Mouse (Mus musculus) heart, embryonic 12.5 days (tissue): Measurements from ENCODE around the gene AI464131. TPM values are rescaled to one million over a fixed set of nuclear protein-coding genes. Genes with fewer than 3 reads are reported as not detected.
A peak's percentile ranks its signal among the peaks of the same experiment; 100 is the strongest.

Source experiments
- ATAC-seq: fragments of 200-750 bp; cut with Nextera tagmentation; 2 replicates; pipeline ENCODE4 v1.8.0; 2017; ENCODE audit warnings: moderate TSS enrichment, moderate library complexity; ENCODE audit not compliant: insufficient number of reproducible peaks, low FRiP score
- H3K27ac ChIP-seq: fragments of 300-500 bp; sonication (generic); 2 replicates; pipeline ENCODE4 v1.5.1; 2016; ENCODE audit warnings: mild to moderate bottlenecking, moderate library complexity; ENCODE audit not compliant: poor library complexity, severe bottlenecking
- H3K27me3 ChIP-seq: fragments of 300-500 bp; sonication (generic); replicated peaks from 2 replicates; pipeline ENCODE4 v1.6.1; 2016; ENCODE audit warnings: mild to moderate bottlenecking, moderate library complexity
- H3K36me3 ChIP-seq: fragments of 300-500 bp; sonication (generic); 2 replicates; pipeline ENCODE4 v1.6.1; 2016; ENCODE audit warnings: mild to moderate bottlenecking, moderate library complexity
- H3K4me1 ChIP-seq: fragments of 300-500 bp; sonication (generic); replicated peaks from 2 replicates; pipeline ENCODE4 v1.6.1; 2016; ENCODE audit warnings: mild to moderate bottlenecking
- H3K4me2 ChIP-seq: fragments of 300-500 bp; sonication (generic); 2 replicates; pipeline ENCODE4 v1.6.1; 2016; ENCODE audit warnings: mild to moderate bottlenecking, moderate library complexity
- H3K4me3 ChIP-seq: fragments of 300-500 bp; sonication (generic); 2 replicates; pipeline ENCODE4 v1.5.1; 2016; ENCODE audit warnings: mild to moderate bottlenecking
- H3K9ac ChIP-seq: fragments of 300-500 bp; sonication (generic); 2 replicates; pipeline ENCODE4 v1.6.1; 2016; ENCODE audit warnings: mild to moderate bottlenecking, moderate library complexity
- H3K9me3 ChIP-seq: fragments of 300-500 bp; sonication (generic); replicated peaks from 2 replicates; pipeline ENCODE4 v1.6.1; 2016; ENCODE audit warnings: mild to moderate bottlenecking, moderate library complexity
- WGBS: fragments of 180-500 bp; shearing (Covaris S2); methylation state at CpG from one replicate; pipeline ENCODE4 v1.1.7; 2016; 5-methylcytosine and 5-hydroxymethylcytosine counted together
- polyA plus RNA-seq: library from polyadenylated mRNA; unstranded; fragments of >200 nt; fragmentation: Nextera tagmentation; extraction: Ambion mirVana; gene quantifications from 2 replicates; pipeline ENCODE4 v1.2.1, GENCODE M21; 2016

AI464131 gene
- polyA plus RNA-seq, 1 experiment from 2014 or later, result 2.6 TPM

- H3K4me2 ChIP-seq, result no peak overlapping the region
- H3K27ac ChIP-seq, result no peak overlapping the region
- H3K4me3 ChIP-seq, result no peak overlapping the region
- H3K9ac ChIP-seq, result no peak overlapping the region
- H3K27me3 ChIP-seq, result peaks cover 56% of the 10 kb centered on the region
- H3K36me3 ChIP-seq, result no peaks in the 10 kb centered on the region
- ATAC-seq, result no peak
- H3K4me1 ChIP-seq, result peaks cover 29% of the 10 kb centered on the region
- no peaks in the 10 kb centered on the region for H3K9me3 ChIP-seq
- WGBS, result 47% methylated on average over 11 of the region's 11 CpGs
Measured at GRCm38 (mm10) chr4:41505131-41505551, 2.3 kb upstream of the AI464131 start.

GRCm38 (mm10) chr4:41504325-41504724 is 1.4 kb upstream of the AI464131 start:
- H3K27me3 ChIP-seq, result peaks cover 56% of the 10 kb centered on the region
- peaks cover 29% of the 10 kb centered on the region for H3K4me1 ChIP-seq
- H3K36me3 ChIP-seq, result no peaks in the 10 kb centered on the region
- no peak overlapping the region for H3K27ac ChIP-seq
- H3K9me3 ChIP-seq, result no peaks in the 10 kb centered on the region
- 69% methylated on average over 5 of the region's 5 CpGs for WGBS
- ATAC-seq, result no peak
- no peak overlapping the region for H3K9ac ChIP-seq
- no peak overlapping the region for H3K4me2 ChIP-seq
- H3K4me3 ChIP-seq, result no peak overlapping the region

- Histone ChIP-seq H3K9ac (peak overlapping the region; percentile 61; the same call in 1 of the 2 replicates), H3K36me3 (no peaks in the 10 kb centered on the region), H3K4me2 (peak overlapping the region; percentile 82), H3K27ac (no peak overlapping the region), H3K4me3 (peak overlapping the region; percentile 48), H3K27me3 (peaks cover 61% of the 10 kb centered on the region), H3K4me1 (peaks cover 45% of the 10 kb centered on the region), H3K9me3 (no peaks in the 10 kb centered on the region)
- peak; percentile 26; the same call in 1 of the 2 replicates for ATAC-seq
- WGBS, result 16% methylated on average over 20 of the region's 20 CpGs
Measured at GRCm38 (mm10) chr4:41502171-41502940, 520 bp downstream of the AI464131 start.

GRCm38 (mm10) chr4:41500787-41501186 is 2.1 kb downstream of the AI464131 start:
- H3K27me3 ChIP-seq, result peaks cover 72% of the 10 kb centered on the region
- H3K27ac ChIP-seq, result no peak overlapping the region
- no peak overlapping the region for H3K4me2 ChIP-seq
- H3K4me1 ChIP-seq, result peaks cover 32% of the 10 kb centered on the region
- no peak for ATAC-seq
- WGBS, result 71% methylated on average over 4 of the region's 4 CpGs
- H3K36me3 ChIP-seq, result no peaks in the 10 kb centered on the region
- no peak overlapping the region for H3K4me3 ChIP-seq
- H3K9ac ChIP-seq, result no peak overlapping the region
- no peaks in the 10 kb centered on the region for H3K9me3 ChIP-seq

GRCm38 (mm10) chr4:41499619-41500018 is 3.3 kb downstream of the AI464131 start:
- peaks cover 75% of the 10 kb centered on the region for H3K27me3 ChIP-seq
- H3K9me3 ChIP-seq, result no peaks in the 10 kb centered on the region
- no peak for ATAC-seq
- peak overlapping the region; percentile 77; the same call in 1 of the 2 replicates for H3K4me2 ChIP-seq
- H3K4me1 ChIP-seq, result peaks cover 32% of the 10 kb centered on the region
- no peaks in the 10 kb centered on the region for H3K36me3 ChIP-seq
- no peak overlapping the region for H3K27ac ChIP-seq
- H3K4me3 ChIP-seq, result no peak overlapping the region
- H3K9ac ChIP-seq, result no peak overlapping the region
- WGBS, result 59% methylated on average over 8 of the region's 8 CpGs

GRCm38 (mm10) chr4:41498921-41499391 is 3.9 kb downstream of the AI464131 start:
- whole genome bisulfite sequencing, result 3% methylated on average over 43 of the region's 43 CpGs
- Histone ChIP-seq H3K9ac (0 out of 2 replicates have a peak overlapping the region, but pooled peaks have one; percentile 11), H3K4me2 (peak overlapping the region; percentile 77), H3K4me1 (peaks cover 32% of the 10 kb centered on the region), H3K27me3 (peaks cover 78% of the 10 kb centered on the region), H3K27ac (no peak overlapping the region), H3K36me3 (no peaks in the 10 kb centered on the region), H3K4me3 (peak overlapping the region; percentile 47), H3K9me3 (no peaks in the 10 kb centered on the region)
- no peak for ATAC-seq

- Histone ChIP-seq H3K4me1 (peaks cover 32% of the 10 kb centered on the region), H3K9ac (no peak overlapping the region; the same call in 1 of the 2 replicates), H3K4me2 (peak overlapping the region; percentile 77), H3K4me3 (peak overlapping the region; percentile 47), H3K27ac (no peak overlapping the region), H3K27me3 (peaks cover 85% of the 10 kb centered on the region), H3K9me3 (no peaks in the 10 kb centered on the region), H3K36me3 (no peaks in the 10 kb centered on the region)
- no peak for ATAC-seq
- 6% methylated on average over 72 of the region's 72 CpGs for WGBS
Measured at GRCm38 (mm10) chr4:41497995-41498845, 4.7 kb downstream of the AI464131 start.

- H3K36me3 ChIP-seq, result no peaks in the 10 kb centered on the region
- H3K4me2 ChIP-seq, result peak overlapping the region; percentile 77
- peaks cover 28% of the 10 kb centered on the region for H3K4me1 ChIP-seq
- peaks cover 85% of the 10 kb centered on the region for H3K27me3 ChIP-seq
- 3% methylated on average over 34 of the region's 34 CpGs for WGBS
- peak overlapping the region; percentile 47 for H3K4me3 ChIP-seq
- no peak overlapping the region for H3K27ac ChIP-seq
- no peak overlapping the region; the same call in 1 of the 2 replicates for H3K9ac ChIP-seq
- H3K9me3 ChIP-seq, result no peaks in the 10 kb centered on the region
- no peak for ATAC-seq
Measured at GRCm38 (mm10) chr4:41497579-41497978, 5.3 kb downstream of the AI464131 start.

GRCm38 (mm10) chr4:41497046-41497445 is 5.8 kb downstream of the AI464131 start:
- Histone ChIP-seq H3K4me3 (no peak overlapping the region), H3K4me1 (peaks cover 22% of the 10 kb centered on the region), H3K36me3 (no peaks in the 10 kb centered on the region), H3K27me3 (peaks cover 82% of the 10 kb centered on the region), H3K4me2 (peak overlapping the region; percentile 77; the same call in 1 of the 2 replicates), H3K9me3 (no peaks in the 10 kb centered on the region), H3K9ac (no peak overlapping the region), H3K27ac (no peak overlapping the region)
- 61% methylated on average over 5 of the region's 5 CpGs for WGBS
- no peak for ATAC-seq

GRCm38 (mm10) chr4:41495850-41496249 is 7.0 kb downstream of the AI464131 start:
- 82% methylated on average over 11 of the region's 11 CpGs for WGBS

GRCm38 (mm10) chr4:41495076-41495475 is 7.8 kb downstream of the AI464131 start:
- peaks cover 62% of the 10 kb centered on the region for H3K27me3 ChIP-seq
- no peak overlapping the region for H3K4me2 ChIP-seq
- H3K9me3 ChIP-seq, result no peaks in the 10 kb centered on the region
- no peak overlapping the region for H3K9ac ChIP-seq
- H3K4me3 ChIP-seq, result no peak overlapping the region
- peaks cover 20% of the 10 kb centered on the region for H3K4me1 ChIP-seq
- no peaks in the 10 kb centered on the region for H3K36me3 ChIP-seq
- no peak for ATAC-seq
- H3K27ac ChIP-seq, result no peak overlapping the region
- WGBS, result 62% methylated on average over 4 of the region's 4 CpGs

More at GRCm38 (mm10) chr4:41495850-41496249, 7.0 kb downstream of the AI464131 start:
- no peak overlapping the region for H3K27ac ChIP-seq
- no peak overlapping the region for H3K4me3 ChIP-seq
- H3K4me2 ChIP-seq, result no peak overlapping the region
- no peaks in the 10 kb centered on the region for H3K9me3 ChIP-seq
- peaks cover 70% of the 10 kb centered on the region for H3K27me3 ChIP-seq
- no peak overlapping the region for H3K9ac ChIP-seq
- no peaks in the 10 kb centered on the region for H3K36me3 ChIP-seq
- peaks cover 20% of the 10 kb centered on the region for H3K4me1 ChIP-seq
- ATAC-seq, result no peak
